Mouse (Mus musculus) MEL (cell line): ENCODE measurements around the gene Rab7. TPM values are rescaled to one million over a fixed set of nuclear protein-coding genes. Genes with fewer than 3 reads are reported as not detected.
A peak's percentile ranks its signal among the peaks of the same experiment; 100 is the strongest.

Source experiments
- DNase-seq: peaks from one replicate; pipeline ENCODE4 v3.0.0; 2011; ENCODE audit warnings: low read depth, low spot score
- H3K27ac ChIP-seq: 2 replicates; pipeline ENCODE4 v1.5.1; 2012; ENCODE audit warnings: low read depth, mild to moderate bottlenecking, control low read depth, low read length, moderate library complexity; ENCODE audit not compliant: control insufficient read depth
- H3K27me3 ChIP-seq, 2 experiments: fragments of 150-350 bp in 1 of 2; sonication (generic) in 1 of 2; 2 replicates each; pipeline ENCODE4 v1.6.1; 2012; ENCODE audit warnings: low read length in 2 of 2, mild to moderate bottlenecking in 2 of 2, improper control_type of control experiment in 1 of 2, moderate library complexity in 1 of 2; ENCODE audit not compliant: insufficient read depth in 2 of 2, control insufficient read depth in 1 of 2
- H3K36me3 ChIP-seq, 2 experiments: 2 replicates each; pipeline ENCODE4 v1.6.1; 2012 to 2014; ENCODE audit warnings: low read length in 2 of 2, improper control_type of control experiment in 1 of 2, inconsistent platforms in 1 of 2, mild to moderate bottlenecking in 1 of 2; ENCODE audit not compliant: insufficient read depth in 2 of 2, control insufficient read depth in 1 of 2
- H3K4me1 ChIP-seq, 2 experiments: fragments of 150-350 bp in 1 of 2; sonication (generic) in 1 of 2; 2 replicates each; pipeline ENCODE4 v1.6.1; 2012; ENCODE audit warnings: low read length in 2 of 2, improper control_type of control experiment in 1 of 2, mild to moderate bottlenecking in 1 of 2; ENCODE audit not compliant: insufficient read depth in 2 of 2, control insufficient read depth in 1 of 2
- H3K4me3 ChIP-seq, 2 experiments: fragments of 150-350 bp in 1 of 2; sonication (generic) in 1 of 2; 2 replicates each; pipeline ENCODE4 v1.5.1; 2012; ENCODE audit warnings: low read depth in 2 of 2, low read length in 2 of 2, mild to moderate bottlenecking in 2 of 2, moderate library complexity in 2 of 2, control low read depth in 1 of 2, improper control_type of control experiment in 1 of 2; ENCODE audit not compliant: control insufficient read depth in 1 of 2, insufficient read depth in 1 of 2
- H3K79me2 ChIP-seq: 2 replicates; pipeline ENCODE4 v1.6.1; 2012; ENCODE audit warnings: mild to moderate bottlenecking, low read length, moderate library complexity; ENCODE audit not compliant: control insufficient read depth, poor library complexity, insufficient read depth
- H3K9ac ChIP-seq: 2 replicates; pipeline ENCODE4 v1.6.1; 2012; ENCODE audit warnings: low read depth, mild to moderate bottlenecking, control low read depth, low read length, moderate library complexity; ENCODE audit not compliant: control insufficient read depth, poor library complexity, severe bottlenecking
- H3K9me3 ChIP-seq: fragments of 150-350 bp; sonication (generic); replicated peaks from 2 replicates; pipeline ENCODE4 v1.6.1; 2012; ENCODE audit warnings: mild to moderate bottlenecking, low read length, improper control_type of control experiment, moderate library complexity; ENCODE audit not compliant: insufficient read depth
- BHLHE40 ChIP-seq: IDR thresholded peaks from 2 replicates; pipeline ENCODE4 v1.6.1; 2012; ENCODE audit warnings: low read depth, mild to moderate bottlenecking, inconsistent platforms, low read length, improper control_type of control experiment, borderline replicate concordance
- CHD1 ChIP-seq: IDR thresholded peaks from 2 replicates; pipeline ENCODE4 v1.6.1; 2012; ENCODE audit warnings: low read depth, mild to moderate bottlenecking, inconsistent platforms, low read length, improper control_type of control experiment
- CHD2 ChIP-seq: IDR thresholded peaks from 2 replicates; pipeline ENCODE4 v1.6.1; 2011; ENCODE audit warnings: low read length, improper control_type of control experiment
- CTCF ChIP-seq, 3 experiments: IDR thresholded peaks in 2 of 3; conservative IDR thresholded peaks in 1 of 3; 2 replicates each; pipeline ENCODE4 v1.5.1; 2011 to 2012; ENCODE audit warnings: low read length in 3 of 3, low read depth in 2 of 3, mild to moderate bottlenecking in 2 of 3, improper control_type of control experiment in 1 of 3, inconsistent platforms in 1 of 3, mixed read lengths in 1 of 3, moderate library complexity in 1 of 3; ENCODE audit not compliant: control insufficient read depth in 1 of 3, insufficient read depth in 1 of 3, poor library complexity in 1 of 3, severe bottlenecking in 1 of 3
- ELF1 ChIP-seq: IDR thresholded peaks from 2 replicates; pipeline ENCODE4 v1.6.1; 2014; ENCODE audit warnings: low read depth, mild to moderate bottlenecking, inconsistent platforms, low read length, improper control_type of control experiment, moderate library complexity
- ETS1 ChIP-seq: IDR thresholded peaks from 2 replicates; pipeline ENCODE4 v1.6.1; 2012; ENCODE audit warnings: low read depth, mild to moderate bottlenecking, inconsistent platforms, low read length, improper control_type of control experiment, moderate library complexity
- GABPA ChIP-seq: IDR thresholded peaks from 2 replicates; pipeline ENCODE4 v1.6.1; 2012; ENCODE audit warnings: low read depth, mild to moderate bottlenecking, inconsistent platforms, low read length, improper control_type of control experiment, moderate library complexity
- GATA1 ChIP-seq: IDR thresholded peaks from 2 replicates; pipeline ENCODE4 v1.6.1; 2011; ENCODE audit warnings: low read depth, low read length, improper control_type of control experiment
- JUND ChIP-seq: IDR thresholded peaks from 2 replicates; pipeline ENCODE4 v1.6.1; 2011; ENCODE audit warnings: low read depth, mild to moderate bottlenecking, improper control_type of control experiment, low read length
- KAT2A ChIP-seq: conservative IDR thresholded peaks from 2 replicates; pipeline ENCODE4 v1.6.1; 2012; ENCODE audit warnings: low read depth, low read length, improper control_type of control experiment, inconsistent platforms
- MAFK ChIP-seq: IDR thresholded peaks from 2 replicates; pipeline ENCODE4 v1.6.1; 2011; ENCODE audit warnings: low read depth, mild to moderate bottlenecking, low read length, improper control_type of control experiment, borderline replicate concordance
- MAX ChIP-seq: IDR thresholded peaks from 2 replicates; pipeline ENCODE4 v1.6.1; 2011; ENCODE audit warnings: low read length, improper control_type of control experiment
- MAZ ChIP-seq: IDR thresholded peaks from 2 replicates; pipeline ENCODE4 v1.6.1; 2012; ENCODE audit warnings: low read depth, mild to moderate bottlenecking, inconsistent platforms, low read length, improper control_type of control experiment
- MEF2A ChIP-seq: IDR thresholded peaks from 2 replicates; pipeline ENCODE4 v1.6.1; 2014; ENCODE audit warnings: low read depth, mild to moderate bottlenecking, inconsistent platforms, low read length, improper control_type of control experiment; ENCODE audit not compliant: poor library complexity, insufficient replicate concordance, severe bottlenecking; ENCODE audit errors: extremely low read depth
- MXI1 ChIP-seq: IDR thresholded peaks from 2 replicates; pipeline ENCODE4 v1.6.1; 2011; ENCODE audit warnings: mild to moderate bottlenecking, low read depth, low read length, improper control_type of control experiment
- MYB ChIP-seq: IDR thresholded peaks from 2 replicates; pipeline ENCODE4 v1.6.1; 2011; ENCODE audit warnings: mild to moderate bottlenecking, low read depth, low read length, improper control_type of control experiment
- NELFE ChIP-seq: IDR thresholded peaks from 2 replicates; pipeline ENCODE4 v1.6.1; 2011; ENCODE audit warnings: low read depth, low read length, improper control_type of control experiment
- NRF1 ChIP-seq: IDR thresholded peaks from 2 replicates; pipeline ENCODE4 v1.6.1; 2014; ENCODE audit warnings: low read depth, mild to moderate bottlenecking, inconsistent platforms, low read length, improper control_type of control experiment, moderate library complexity; ENCODE audit not compliant: poor library complexity, insufficient read depth, severe bottlenecking
- POLR2AphosphoS2 ChIP-seq: IDR thresholded peaks from 2 replicates; pipeline ENCODE4 v1.6.1; 2011; ENCODE audit warnings: low read length, improper control_type of control experiment
- POLR2AphosphoS5 ChIP-seq: IDR thresholded peaks from 2 replicates; pipeline ENCODE4 v1.6.1; 2012; ENCODE audit warnings: low read depth, borderline replicate concordance, mild to moderate bottlenecking, inconsistent platforms, low read length, moderate library complexity, mixed read lengths
- RAD21 ChIP-seq: IDR thresholded peaks from 2 replicates; pipeline ENCODE4 v1.6.1; 2011; ENCODE audit warnings: mild to moderate bottlenecking, low read depth, low read length, improper control_type of control experiment
- RCOR1 ChIP-seq: IDR thresholded peaks from 2 replicates; pipeline ENCODE4 v1.6.1; 2012; ENCODE audit warnings: low read depth, mild to moderate bottlenecking, inconsistent platforms, low read length, improper control_type of control experiment
- SMC3 ChIP-seq: IDR thresholded peaks from 2 replicates; pipeline ENCODE4 v1.6.1; 2011; ENCODE audit warnings: low read depth, low read length, improper control_type of control experiment
- TAL1 ChIP-seq: IDR thresholded peaks from 2 replicates; pipeline ENCODE4 v1.6.1; 2012; ENCODE audit warnings: mild to moderate bottlenecking, inconsistent platforms, low read length, moderate library complexity, mixed read lengths
- TCF12 ChIP-seq: IDR thresholded peaks from 2 replicates; pipeline ENCODE4 v1.6.1; 2014; ENCODE audit warnings: low read depth, mild to moderate bottlenecking, inconsistent platforms, low read length, improper control_type of control experiment, moderate library complexity
- UBTF ChIP-seq: IDR thresholded peaks from 2 replicates; pipeline ENCODE4 v1.6.1; 2012; ENCODE audit warnings: low read depth, mild to moderate bottlenecking, inconsistent platforms, low read length, improper control_type of control experiment, moderate library complexity, borderline replicate concordance; ENCODE audit not compliant: insufficient read depth
- USF1 ChIP-seq: IDR thresholded peaks from 2 replicates; pipeline ENCODE4 v1.6.1; 2014; ENCODE audit warnings: low read depth, mild to moderate bottlenecking, inconsistent platforms, low read length, improper control_type of control experiment, moderate library complexity
- USF2 ChIP-seq, 2 experiments: IDR thresholded peaks; 2 replicates each; pipeline ENCODE4 v1.6.1; 2011 to 2012; ENCODE audit warnings: improper control_type of control experiment in 2 of 2, low read length in 2 of 2, borderline replicate concordance in 1 of 2, inconsistent platforms in 1 of 2, low read depth in 1 of 2, mild to moderate bottlenecking in 1 of 2; ENCODE audit not compliant: insufficient read depth in 1 of 2
- ZKSCAN1 ChIP-seq: IDR thresholded peaks from 2 replicates; pipeline ENCODE4 v1.6.1; 2012; ENCODE audit warnings: low read depth, mild to moderate bottlenecking, inconsistent platforms, low read length, improper control_type of control experiment, moderate library complexity
- ZMIZ1 ChIP-seq: IDR thresholded peaks from 2 replicates; pipeline ENCODE4 v1.6.1; 2012; ENCODE audit warnings: low read depth, mild to moderate bottlenecking, inconsistent platforms, low read length, improper control_type of control experiment, moderate library complexity
- ZNF384 ChIP-seq: IDR thresholded peaks from 2 replicates; pipeline ENCODE4 v1.6.1; 2012; ENCODE audit warnings: low read depth, mild to moderate bottlenecking, inconsistent platforms, low read length, improper control_type of control experiment
- polyA plus RNA-seq, 2 experiments: library from polyadenylated mRNA; stranded (reverse) in 1 of 2; unstranded in 1 of 2; fragments of >175 nt in 1 of 2; fragments of >200 nt in 1 of 2; gene quantifications; 2 replicates each; pipeline versions ENCODE4 v1.2.1 to v1.2.4; 2012; ENCODE audit warnings: low replicate concordance in 2 of 2, low read depth in 1 of 2; ENCODE audit not compliant: insufficient read length in 2 of 2, insufficient read depth in 1 of 2, missing spikeins in 1 of 2
- total RNA-seq: library from RNA; depleted of rRNA; stranded (reverse); fragments of 300-350 nt; gene quantifications from 2 replicates; pipeline ENCODE4 v1.2.3, GENCODE M21; 2012

The Rab7 gene
- total and polyA plus RNA-seq, 3 experiments = 47.6 to 362 (median 234) TPM

GRCm38 (mm10) chr6:88033504-88033903, 11.6 kb downstream of the Rab7 start:
- DNase-seq = no peak

GRCm38 (mm10) chr6:88030432-88030831, 14.6 kb downstream of the Rab7 start:
- no peak overlapping the region for H3K27ac ChIP-seq
- H3K27me3 ChIP-seq = no peaks in the 10 kb centered on the region
- peaks cover 0 to 4% of the 10 kb centered on the region in 2 experiments; a peak in 2 of 4 replicates for H3K36me3 ChIP-seq
- H3K9ac ChIP-seq = no peak overlapping the region
- peaks cover 25% of the 10 kb centered on the region for H3K79me2 ChIP-seq
- no peak overlapping the region for H3K4me3 ChIP-seq
- peak; percentile 51 for DNase-seq
- H3K4me1 ChIP-seq = no peaks in the 10 kb centered on the region
- no peaks in the 10 kb centered on the region for H3K9me3 ChIP-seq
- peak; percentile 21; the same call in 1 of the 2 replicates for TF ChIP-seq GATA1
- no peak for TF ChIP-seq NRF1
- TF ChIP-seq RCOR1 = peak; percentile 100
- TF ChIP-seq BHLHE40 = 0 out of 2 replicates have a peak, but pooled peaks have one; percentile 38
- TF ChIP-seq POLR2AphosphoS5 = no peak
- TF ChIP-seq RAD21 = no peak
- no peak for TF ChIP-seq MYB
- TF ChIP-seq ZKSCAN1 = no peak
- no peak for TF ChIP-seq POLR2AphosphoS2
- TF ChIP-seq MEF2A = no peak
- TF ChIP-seq MAFK = no peak
- no peak for TF ChIP-seq KAT2A
- TF ChIP-seq UBTF = no peak
- TF ChIP-seq ETS1 = 0 out of 2 replicates have a peak, but pooled peaks have one; percentile 5
- TF ChIP-seq MXI1 = no peak; the same call in 1 of the 2 replicates
- TF ChIP-seq JUND = no peak
- no peak for TF ChIP-seq CHD2
- no peak for TF ChIP-seq ZMIZ1
- no peak for TF ChIP-seq ZNF384
- no peak for TF ChIP-seq CHD1
- TF ChIP-seq TAL1 = no peak
- TF ChIP-seq ELF1 = no peak; the same call in 1 of the 2 replicates
- TF ChIP-seq CTCF (IDR thresholded peaks at IDR 0.05 in 2 of 3, conservative IDR thresholded peaks at IDR 0.05 in 1 of 3; ENCODE audit: control insufficient read depth in 1 of 3, insufficient read depth in 1 of 3, low read depth in 2 of 3, low read length in 3 of 3, poor library complexity in 1 of 3, severe bottlenecking in 1 of 3) = no peak
- TF ChIP-seq MAZ = no peak
- no peak for TF ChIP-seq USF2 (IDR thresholded peaks at IDR 0.05; ENCODE audit: borderline replicate concordance in 1 of 2, insufficient read depth in 1 of 2, low read depth in 1 of 2, low read length in 2 of 2)
- TF ChIP-seq SMC3 = no peak
- no peak for TF ChIP-seq USF1

More at GRCm38 (mm10) chr6:88033504-88033903, 11.6 kb downstream of the Rab7 start:
- H3K9me3 ChIP-seq = no peaks in the 10 kb centered on the region
- no peak overlapping the region for H3K27ac ChIP-seq
- H3K27me3 ChIP-seq = no peaks in the 10 kb centered on the region
- H3K4me3 ChIP-seq = no peak overlapping the region
- H3K9ac ChIP-seq = no peak overlapping the region
- TF ChIP-seq USF2 (IDR thresholded peaks at IDR 0.05; ENCODE audit: borderline replicate concordance in 1 of 2, insufficient read depth in 1 of 2, low read depth in 1 of 2, low read length in 2 of 2) (no peak), CHD1 (no peak), NRF1 (no peak), MAX (no peak), NELFE (no peak), MAZ (no peak), TCF12 (no peak), JUND (no peak), MXI1 (no peak), ELF1 (no peak), GABPA (no peak)
- no peaks in the 10 kb centered on the region for H3K4me1 ChIP-seq
- H3K36me3 ChIP-seq = peaks cover 0 to 11% of the 10 kb centered on the region in 2 experiments; a peak in 2 of 4 replicates
- H3K79me2 ChIP-seq = peaks cover 37% of the 10 kb centered on the region
